Mouse (Mus musculus): ENCODE measurements around the gene Hist1h2bj.

- TF ChIP-seq GATA1 (IDR thresholded peaks at IDR 0.05; ENCODE audit: low read length) (no peak), TAL1 (IDR thresholded peaks at IDR 0.05; ENCODE audit: low read length) (no peak)
Observed at GRCm38 (mm10) chr13:22050591-22051522, 7.8 kb downstream of the Hist1h2bj start.

All from erythroblast, embryonic 14.5 days (primary cell).